Mouse (Mus musculus): ENCODE results near the gene Cx3cr1.

The Cx3cr1 gene

GRCm38 (mm10) chr9:119933675-119934074, 136.0 kb downstream of the Cx3cr1 start:
- DNase-seq, result no peak

GRCm38 (mm10) chr9:119932358-119932757, 137.3 kb downstream of the Cx3cr1 start:
- DNase-seq, result no peak

GRCm38 (mm10) chr9:119926497-119926896, 143.2 kb downstream of the Cx3cr1 start:
- DNase-seq, result no peak

GRCm38 (mm10) chr9:119925729-119926128, 143.9 kb downstream of the Cx3cr1 start:
- no peak for DNase-seq

GRCm38 (mm10) chr9:119925120-119925657, 144.5 kb downstream of the Cx3cr1 start:
- DNase-seq, result no peak

- DNase-seq, result no peak
These were observed 146.2 kb downstream of the Cx3cr1 start for GRCm38 (mm10) chr9:119923462-119923861.

GRCm38 (mm10) chr9:119919858-119920257, 149.8 kb downstream of the Cx3cr1 start:
- DNase-seq, result no peak

GRCm38 (mm10) chr9:119913087-119913838, 156.4 kb downstream of the Cx3cr1 start:
- no peak for DNase-seq

- no peak for DNase-seq
These were observed 159.7 kb downstream of the Cx3cr1 start for GRCm38 (mm10) chr9:119909931-119910330.

- no peak for DNase-seq
These were observed 161.0 kb downstream of the Cx3cr1 start for GRCm38 (mm10) chr9:119908708-119909107.

GRCm38 (mm10) chr9:119902410-119903151, 167.1 kb downstream of the Cx3cr1 start:
- DNase-seq, result no peak

- no peak for DNase-seq
These were observed 170.2 kb downstream of the Cx3cr1 start for GRCm38 (mm10) chr9:119899446-119899845.

- peak in 1 of 2 experiments; percentile 19 for DNase-seq
These were observed 174.5 kb downstream of the Cx3cr1 start for GRCm38 (mm10) chr9:119895040-119895721.

GRCm38 (mm10) chr9:119894339-119895009, 175.2 kb downstream of the Cx3cr1 start, which contains the start of gene Wdr48:
Wdr48 (plus strand) TSS chr9:119894878.
- DNase-seq, result peak; percentile 96 to 98

- DNase-seq, result no peak
These were observed 175.8 kb downstream of the Cx3cr1 start for GRCm38 (mm10) chr9:119893881-119894280.

- DNase-seq, result peak in 1 of 2 experiments; percentile 15
These were observed 179.0 kb downstream of the Cx3cr1 start for GRCm38 (mm10) chr9:119890692-119891091.

- DNase-seq, result no peak
These were observed 180.2 kb downstream of the Cx3cr1 start for GRCm38 (mm10) chr9:119889446-119889845.

GRCm38 (mm10) chr9:119888843-119889246, 180.8 kb downstream of the Cx3cr1 start:
- DNase-seq, result no peak

GRCm38 (mm10) chr9:119887144-119887901, 182.4 kb downstream of the Cx3cr1 start:
- no peak for DNase-seq

- no peak for DNase-seq
These were observed 215.5 kb downstream of the Cx3cr1 start for GRCm38 (mm10) chr9:119854170-119854569.

GRCm38 (mm10) chr9:119853071-119853846, 216.4 kb downstream of the Cx3cr1 start:
- no peak for DNase-seq
